Mouse (Mus musculus) embryonic facial prominence, embryonic 11.5 days (tissue): ENCODE data around the gene Hoxc11. TPM values are rescaled to one million over a fixed set of nuclear protein-coding genes. Genes with fewer than 3 reads are reported as not detected.

Experiments used
- ATAC-seq: fragments of 200-750 bp; cut with Nextera tagmentation; replicated peaks from 2 replicates; pipeline ENCODE4 v1.8.0; 2017; ENCODE audit warnings: low read depth; ENCODE audit not compliant: insufficient number of reproducible peaks, low FRiP score, low TSS enrichment
- DNase-seq: peaks from one replicate; pipeline ENCODE4 v3.0.0-alpha.2; 2015; ENCODE audit warnings: low spot score
- H3K27ac ChIP-seq: fragments of 300-500 bp; sonication (generic); replicated peaks from 2 replicates; pipeline ENCODE4 v1.5.1; 2014; ENCODE audit warnings: mild to moderate bottlenecking, low read depth, low read length, control low read depth
- H3K27me3 ChIP-seq: fragments of 300-500 bp; sonication (generic); 2 replicates; pipeline ENCODE4 v1.6.1; 2014; ENCODE audit warnings: mild to moderate bottlenecking, low read length, moderate library complexity, mixed read lengths; ENCODE audit not compliant: control insufficient read depth, insufficient read depth
- H3K36me3 ChIP-seq: fragments of 300-500 bp; sonication (generic); replicated peaks from 2 replicates; pipeline ENCODE4 v1.6.1; 2014; ENCODE audit warnings: low read depth, mild to moderate bottlenecking, low read length, moderate library complexity, mixed read lengths; ENCODE audit not compliant: control insufficient read depth, insufficient read depth
- H3K4me1 ChIP-seq: fragments of 300-500 bp; sonication (generic); 2 replicates; pipeline ENCODE4 v1.6.1; 2014; ENCODE audit warnings: low read length, mixed read lengths; ENCODE audit not compliant: control insufficient read depth, insufficient read depth
- H3K4me2 ChIP-seq: fragments of 300-500 bp; sonication (generic); 2 replicates; pipeline ENCODE4 v1.6.1; 2014; ENCODE audit warnings: low read depth, mild to moderate bottlenecking, control low read depth, low read length, moderate library complexity
- H3K4me3 ChIP-seq: fragments of 300-500 bp; sonication (generic); 2 replicates; pipeline ENCODE4 v1.5.1; 2014; ENCODE audit warnings: low read depth, low read length, control low read depth
- H3K9ac ChIP-seq: fragments of 300-500 bp; sonication (generic); replicated peaks from 2 replicates; pipeline ENCODE4 v1.6.1; 2014; ENCODE audit warnings: mild to moderate bottlenecking, control low read depth, low read length
- H3K9me3 ChIP-seq: fragments of 300-500 bp; sonication (generic); replicated peaks from 2 replicates; pipeline ENCODE4 v1.6.1; 2016; ENCODE audit warnings: mild to moderate bottlenecking, low read length, inconsistent platforms, mixed read lengths; ENCODE audit not compliant: control insufficient read depth
- WGBS: fragments of 180-500 bp; shearing (Covaris S2); extraction: QIAGEN DNeasy Blood & Tissue Kit; methylation state at CpG from one replicate; pipeline ENCODE4 v1.1.7; 2014; 5-methylcytosine and 5-hydroxymethylcytosine counted together
- polyA plus RNA-seq: library from polyadenylated mRNA; unstranded; fragments of >200 nt; fragmentation: Nextera tagmentation; extraction: Ambion mirVana; gene quantifications from 2 replicates; pipeline ENCODE4 v1.2.1, GENCODE M21; 2014

The Hoxc11 gene
- polyA plus RNA-seq, 1 experiment from 2014 or later: not detected

GRCm38 (mm10) chr15:102931706-102932358 lies 22.4 kb upstream of the Hoxc11 start:
- Histone ChIP-seq H3K4me3 (no peak overlapping the region), H3K27ac (no peak overlapping the region), H3K27me3 (peaks cover 98% of the 10 kb centered on the region), H3K9me3 (no peaks in the 10 kb centered on the region), H3K9ac (no peak overlapping the region), H3K36me3 (no peaks in the 10 kb centered on the region), H3K4me2 (no peak overlapping the region), H3K4me1 (no peaks in the 10 kb centered on the region)
- ATAC-seq (0 out of 2 replicates have a peak, but pooled peaks have one; percentile 23), DNase-seq (no peak)
- under 1% methylated on average over 23 of the region's 23 CpGs for WGBS

- H3K27me3 ChIP-seq: peaks cover 97% of the 10 kb centered on the region
- DNase-seq (no peak), ATAC-seq (no peak)
- no peak overlapping the region for H3K9ac ChIP-seq
- H3K9me3 ChIP-seq: no peaks in the 10 kb centered on the region
- no peaks in the 10 kb centered on the region for H3K36me3 ChIP-seq
- no peak overlapping the region for H3K4me3 ChIP-seq
- under 1% methylated on average over 12 of the region's 12 CpGs for WGBS
- no peaks in the 10 kb centered on the region for H3K4me1 ChIP-seq
- H3K27ac ChIP-seq: no peak overlapping the region
- no peak overlapping the region for H3K4me2 ChIP-seq
These were observed 19.8 kb upstream of the Hoxc11 start for GRCm38 (mm10) chr15:102934438-102934837.

DNA sequence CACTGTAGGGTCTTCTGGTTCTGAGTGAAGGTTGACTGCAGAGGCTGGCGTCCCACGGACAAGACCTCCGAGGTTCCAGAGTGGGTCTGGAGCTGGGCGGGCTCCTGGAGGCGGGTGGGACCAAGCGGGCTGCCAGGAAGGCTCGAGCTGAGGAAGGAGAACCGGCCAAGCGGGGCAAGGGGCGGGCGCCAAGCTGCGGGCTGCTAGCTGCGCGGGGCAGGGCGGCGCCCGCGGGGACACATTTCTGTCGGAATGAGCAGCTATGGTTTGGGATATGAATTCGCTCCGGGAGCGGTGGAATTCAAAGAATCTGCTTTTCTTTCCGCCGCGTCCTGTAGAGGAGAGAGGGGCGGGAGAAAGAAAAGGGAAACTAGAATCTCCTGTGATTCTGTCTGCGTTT lies 19.3 kb upstream of the Hoxc11 start:
- peaks cover 97% of the 10 kb centered on the region for H3K27me3 ChIP-seq
- H3K27ac ChIP-seq: no peak overlapping the region
- H3K9me3 ChIP-seq: no peaks in the 10 kb centered on the region
- H3K4me1 ChIP-seq: no peaks in the 10 kb centered on the region
- no peak overlapping the region for H3K4me2 ChIP-seq
- ATAC-seq: no peak
- DNase-seq: no peak
- whole genome bisulfite sequencing: 0% methylated on average over 26 of the region's 27 CpGs
- H3K4me3 ChIP-seq: no peak overlapping the region
- no peaks in the 10 kb centered on the region for H3K36me3 ChIP-seq
- no peak overlapping the region for H3K9ac ChIP-seq

GRCm38 (mm10) chr15:102936279-102936972 lies 17.8 kb upstream of the Hoxc11 start, which contains the start of gene Hoxc12:
TSS of gene Hoxc12 (plus strand) at chr15:102936757.
- WGBS: 2% methylated on average over 31 of the region's 31 CpGs
- Histone ChIP-seq H3K27ac (no peak within 1 kb of the TSS), H3K27me3 (peaks cover 97% of the 10 kb centered on the region), H3K4me1 (no peaks in the 10 kb centered on the region), H3K36me3 (no peaks in the 10 kb centered on the region), H3K4me3 (no peak within 1 kb of the TSS), H3K9me3 (no peaks in the 10 kb centered on the region), H3K9ac (no peak within 1 kb of the TSS), H3K4me2 (no peak within 1 kb of the TSS)
- DNase-seq (no peak), ATAC-seq (no peak)

DNA sequence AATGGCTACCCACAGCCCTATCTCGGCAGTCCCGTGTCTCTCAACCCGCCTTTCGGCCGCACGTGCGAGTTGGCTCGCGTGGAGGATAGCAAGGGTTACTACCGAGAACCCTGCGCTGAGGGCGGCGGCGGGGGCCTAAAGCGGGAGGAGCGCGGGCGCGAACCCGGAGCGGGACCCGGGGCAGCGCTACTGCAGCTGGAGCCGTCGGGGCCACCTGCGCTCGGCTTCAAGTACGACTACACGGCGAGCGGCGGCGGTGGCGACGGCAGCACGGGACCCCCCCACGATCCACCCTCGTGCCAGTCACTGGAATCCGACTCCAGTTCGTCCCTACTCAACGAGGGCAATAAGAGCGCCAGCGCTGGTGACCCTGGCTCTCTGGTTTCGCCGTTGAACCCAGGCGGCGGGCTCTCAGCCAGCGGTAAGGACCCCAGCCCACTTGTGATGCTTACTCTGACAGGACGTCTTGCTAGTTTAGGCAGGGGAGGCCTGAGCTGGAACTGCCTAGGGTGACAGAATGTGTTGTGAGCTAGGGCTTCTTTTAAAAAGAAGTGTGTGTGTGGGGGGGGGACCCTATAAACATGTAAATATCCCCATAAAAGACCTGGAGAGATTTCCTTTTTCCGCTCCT lies 17.1 kb upstream of the Hoxc11 start:
- no peak overlapping the region for H3K27ac ChIP-seq
- ATAC-seq (no peak), DNase-seq (no peak)
- H3K27me3 ChIP-seq: peaks cover 97% of the 10 kb centered on the region
- no peak overlapping the region for H3K4me2 ChIP-seq
- WGBS: under 1% methylated on average over 50 of the region's 50 CpGs
- no peaks in the 10 kb centered on the region for H3K9me3 ChIP-seq
- H3K9ac ChIP-seq: no peak overlapping the region
- no peaks in the 10 kb centered on the region for H3K36me3 ChIP-seq
- H3K4me3 ChIP-seq: no peak overlapping the region
- no peaks in the 10 kb centered on the region for H3K4me1 ChIP-seq

- no peak overlapping the region for H3K27ac ChIP-seq
- DNase-seq: no peak
- no peaks in the 10 kb centered on the region for H3K9me3 ChIP-seq
- no peak overlapping the region for H3K9ac ChIP-seq
- H3K36me3 ChIP-seq: no peaks in the 10 kb centered on the region
- no peak overlapping the region for H3K4me3 ChIP-seq
- no peak overlapping the region for H3K4me2 ChIP-seq
- peaks cover 96% of the 10 kb centered on the region for H3K27me3 ChIP-seq
- no peaks in the 10 kb centered on the region; the same call in 1 of the 2 replicates for H3K4me1 ChIP-seq
- ATAC-seq: no peak
- WGBS: 1% methylated on average over 33 of the region's 34 CpGs
These were observed 14.7 kb upstream of the Hoxc11 start for GRCm38 (mm10) chr15:102939256-102940155.

DNA sequence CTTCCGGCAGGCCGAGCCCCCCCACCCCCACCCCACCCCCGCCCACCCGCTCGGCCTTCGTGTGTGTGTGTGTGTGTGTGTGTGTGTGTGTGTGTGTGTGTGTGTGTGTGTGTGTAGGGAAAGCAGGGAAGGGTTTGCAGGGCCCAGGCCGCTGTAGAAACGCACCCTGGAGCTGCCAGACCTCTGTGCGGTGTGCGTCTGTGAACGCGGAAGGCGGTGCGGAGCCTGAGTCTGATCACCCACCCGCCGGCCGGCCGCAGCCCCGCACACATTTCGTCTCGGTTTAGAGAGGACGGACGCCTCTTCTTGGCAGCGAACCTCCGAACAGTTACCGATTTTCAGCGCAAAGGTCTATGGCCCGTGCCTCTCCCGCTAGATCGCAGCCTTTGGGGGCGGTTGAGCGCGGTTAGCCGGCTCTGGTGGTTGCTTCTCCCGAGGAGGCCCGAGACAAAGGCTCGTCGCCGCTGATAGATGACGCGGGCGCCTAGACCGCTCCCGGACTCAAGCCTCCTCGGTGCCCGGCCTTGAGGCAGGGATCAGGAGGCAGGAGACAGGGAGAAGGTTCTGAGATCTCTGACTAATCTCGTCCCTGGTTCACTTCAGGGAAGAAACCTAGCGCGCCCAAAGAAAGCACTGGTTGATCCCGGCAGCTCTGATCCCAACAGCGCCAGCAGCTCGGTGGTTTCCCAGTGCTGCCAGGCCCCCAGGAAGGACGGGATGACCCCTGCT lies 11.3 kb upstream of the Hoxc11 start:
- no peak overlapping the region for H3K9ac ChIP-seq
- H3K4me2 ChIP-seq: no peak overlapping the region
- no peak for DNase-seq

More for the DNA sequence above, 11.3 kb upstream of the Hoxc11 start:
- H3K4me3 ChIP-seq: 0 out of 2 replicates have a peak overlapping the region, but pooled peaks have one; percentile 6
- no peaks in the 10 kb centered on the region for H3K9me3 ChIP-seq
- no peaks in the 10 kb centered on the region for H3K36me3 ChIP-seq
- ATAC-seq: no peak
- no peaks in the 10 kb centered on the region; the same call in 1 of the 2 replicates for H3K4me1 ChIP-seq
- H3K27ac ChIP-seq: no peak overlapping the region
- H3K27me3 ChIP-seq: peaks cover 99% of the 10 kb centered on the region
- 1% methylated on average over 46 of the region's 53 CpGs for WGBS
